Mouse (Mus musculus): ENCODE data around the gene Dcxr.
"Not testable (repeated sequence)": the region's sequence is repeated elsewhere in the genome, so short reads cannot be mapped to it uniquely, and the experiment has no call there.

Gene Dcxr

DNA sequence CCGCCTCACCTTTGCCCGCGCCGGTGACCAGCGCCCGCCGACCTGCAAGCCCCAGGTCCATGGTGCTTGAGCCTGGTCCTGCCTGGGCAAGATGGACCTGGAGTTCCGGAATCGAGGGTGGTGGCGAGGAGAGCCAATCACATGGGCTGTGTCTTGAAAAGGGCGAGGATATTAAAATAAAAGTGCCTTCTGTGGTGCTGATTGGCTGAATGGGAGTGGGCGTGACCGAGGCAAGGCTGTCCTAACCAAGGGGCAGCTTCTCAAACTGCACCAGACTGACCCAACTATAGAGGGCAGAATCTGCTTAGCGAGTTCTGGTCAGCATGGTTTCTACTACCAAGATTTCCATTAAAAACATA, at the start of gene Dcxr:
TSS of gene Dcxr (minus strand) at position 113 of the 359 bp plus-strand sequence.
- in situ Hi-C loops (cut with MboI, MseI), result no loop called here

DNA sequence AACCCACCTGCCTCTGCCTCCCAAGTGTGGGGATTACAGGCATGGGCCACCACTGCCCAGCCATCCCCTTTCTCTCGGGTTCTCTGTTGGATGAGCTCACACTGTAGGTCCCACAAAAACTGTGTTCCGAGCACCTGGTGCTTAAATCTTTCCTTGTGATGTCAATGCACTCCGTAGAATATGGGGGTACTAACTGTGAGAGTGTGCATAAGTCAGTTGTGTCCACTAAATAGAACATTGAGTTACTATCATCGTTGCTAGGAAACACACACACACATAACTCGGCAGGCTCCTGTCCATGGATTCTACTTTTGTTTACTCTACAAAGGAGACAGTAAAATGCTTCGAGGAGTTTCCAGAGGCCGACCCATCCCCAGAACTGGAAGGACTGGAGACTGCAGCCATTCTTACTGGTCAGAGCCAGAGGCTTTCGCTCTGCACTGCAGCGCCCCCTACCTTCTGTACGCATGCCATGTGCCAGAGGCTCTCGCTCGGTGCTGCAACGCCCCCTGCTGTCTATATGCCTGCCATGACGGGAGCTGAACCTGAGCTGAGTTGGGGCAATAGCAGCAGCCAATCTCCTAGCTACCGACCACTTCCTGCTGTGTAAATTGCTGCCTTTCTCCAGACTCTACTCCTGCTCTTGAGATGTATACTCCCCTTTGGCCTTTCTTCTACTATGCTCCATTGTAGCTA, 48.8 kb upstream of the Dcxr start:
- in situ Hi-C loops (cut with MboI, MseI), result loop anchor here (5.0 kb wide), 1 partner anchor 59 kb away; no protein-coding TSS in a partner anchor

DNA sequence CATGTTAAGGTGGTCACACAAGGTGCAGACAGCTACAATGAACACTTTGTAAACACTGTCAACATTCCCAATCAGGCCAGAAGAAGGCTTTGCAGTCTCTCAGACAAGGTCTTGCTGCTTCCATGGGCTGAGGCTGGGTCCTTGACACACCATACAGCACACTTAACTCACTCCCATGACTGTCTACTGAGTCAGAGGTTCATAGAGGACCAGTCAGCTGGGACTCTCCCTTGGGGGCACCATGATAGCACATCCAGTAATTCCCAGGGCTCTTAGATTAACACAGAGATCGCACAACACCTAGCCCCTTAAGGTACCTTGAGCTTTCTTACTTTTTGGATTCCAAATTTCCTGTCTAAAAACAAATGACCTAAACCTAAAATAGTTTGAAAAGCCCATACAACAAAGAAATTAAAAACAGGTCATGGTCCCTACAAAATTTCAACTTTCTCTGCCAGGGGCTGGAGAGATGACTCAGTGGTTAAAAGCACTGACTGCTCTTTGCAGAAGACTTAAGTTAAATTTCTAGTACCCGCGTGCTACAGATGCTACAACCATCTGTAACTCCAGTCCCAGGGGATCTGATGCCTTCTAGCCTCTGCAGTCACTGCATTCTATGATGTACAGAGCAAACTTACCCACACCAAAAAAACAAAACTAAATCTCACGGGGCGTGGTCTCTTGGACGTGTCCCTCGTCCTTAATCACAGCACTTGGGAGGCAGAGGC, 46.5 kb upstream of the Dcxr start:
- in situ Hi-C loops (cut with MboI, MseI), result no loop called here

DNA sequence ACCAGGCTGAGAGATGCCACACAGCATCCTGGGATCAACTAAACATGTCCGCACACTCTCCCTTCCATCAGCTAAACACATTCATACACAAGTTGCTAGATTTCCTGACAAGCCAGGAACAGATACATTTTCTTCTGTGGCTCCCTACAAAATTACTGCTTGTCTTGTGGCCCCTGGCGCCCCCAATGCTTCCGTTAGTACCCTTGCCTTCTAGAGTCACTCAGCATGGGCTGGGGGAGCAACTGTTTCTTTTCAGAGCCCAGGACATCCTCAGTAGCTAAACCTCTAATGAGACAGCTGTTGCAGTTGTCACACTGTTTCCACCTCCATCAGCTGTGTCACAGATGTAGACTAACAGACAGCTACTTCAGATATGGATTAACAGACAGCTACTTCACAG, 45.7 kb upstream of the Dcxr start:
- in situ Hi-C loops (cut with MboI, MseI), result no loop called here

DNA sequence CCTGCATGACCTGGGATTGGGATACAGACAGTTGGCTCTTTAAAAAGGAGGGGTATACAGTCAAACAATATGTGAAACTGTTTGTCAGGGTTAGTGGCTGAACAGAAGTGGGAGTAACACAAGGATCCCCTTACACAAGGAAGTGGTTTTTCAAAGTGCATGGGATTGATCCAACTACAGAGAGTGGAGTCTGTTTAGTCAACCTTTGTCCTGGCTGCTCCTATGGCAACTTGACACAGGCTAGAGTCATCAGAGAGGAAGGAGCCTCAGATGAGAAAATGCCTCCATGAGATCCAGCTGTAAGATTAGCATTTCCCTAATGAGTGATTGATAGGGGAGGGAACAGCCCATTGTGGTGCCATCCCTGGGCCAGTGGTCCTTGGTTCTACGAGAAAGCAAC, 41.1 kb upstream of the Dcxr start:
- in situ Hi-C loops (cut with MboI, MseI), result no loop called here

DNA sequence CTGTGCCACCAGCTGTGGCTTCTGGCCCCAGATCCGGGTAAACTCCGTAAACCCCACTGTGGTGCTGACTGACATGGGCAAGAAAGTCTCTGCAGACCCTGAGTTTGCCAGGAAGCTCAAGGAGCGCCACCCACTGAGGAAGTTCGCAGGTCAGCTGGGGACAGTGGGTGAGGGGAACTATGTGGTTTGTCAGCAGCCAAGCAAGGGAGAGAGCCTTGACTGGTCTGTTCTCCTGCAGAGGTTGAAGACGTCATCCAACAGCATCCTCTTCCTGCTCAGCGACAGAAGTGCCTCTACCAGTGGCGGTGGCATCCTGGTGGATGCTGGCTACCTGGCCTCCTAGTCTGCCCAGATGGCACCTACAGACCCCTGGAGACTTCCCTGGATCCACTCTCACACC, 39.9 kb upstream of the Dcxr start:
- in situ Hi-C loops (cut with MboI, MseI), result not testable (repeated sequence)

DNA sequence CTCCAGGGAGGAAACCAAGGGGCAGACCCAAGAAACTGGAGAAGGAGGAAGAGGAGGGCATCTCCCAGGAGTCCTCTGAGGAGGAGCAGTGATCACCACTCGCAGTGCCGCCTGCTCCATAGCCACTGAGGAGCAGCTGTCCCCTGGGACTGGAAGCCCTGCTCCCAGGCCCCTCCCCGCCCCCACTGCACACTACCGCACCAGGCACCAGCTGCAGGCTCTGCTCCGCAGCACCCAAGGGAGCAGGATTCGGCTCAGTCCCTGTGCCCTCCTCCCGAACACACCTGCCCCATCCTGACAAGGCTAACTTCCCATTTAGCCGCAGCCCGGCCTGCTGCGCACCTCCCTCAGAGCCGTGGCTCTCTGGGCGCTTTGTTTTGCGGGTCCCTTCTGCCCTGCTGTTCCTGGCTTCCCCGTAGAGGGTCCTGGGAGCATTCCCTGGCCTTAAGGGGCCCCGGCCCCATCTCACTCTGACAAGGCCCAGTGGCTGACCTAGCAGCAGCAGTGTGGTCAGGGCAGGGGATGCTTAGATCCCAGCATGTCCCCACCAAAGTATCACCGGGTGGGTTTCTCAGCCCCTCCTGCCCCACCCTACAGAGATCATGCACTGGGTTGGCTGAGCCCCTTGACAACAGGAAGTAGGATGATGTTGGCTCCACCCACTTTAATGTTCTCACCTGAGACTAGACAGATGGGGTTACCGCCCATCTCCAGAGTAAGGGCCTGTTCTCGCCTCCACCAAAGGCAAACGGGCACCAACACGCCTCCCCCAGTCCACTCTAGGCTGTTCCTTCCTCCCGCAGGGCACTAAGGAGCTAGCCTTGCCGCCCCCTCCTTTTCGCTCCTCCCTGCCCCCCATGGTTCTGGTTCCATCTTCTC, 36.3 kb upstream of the Dcxr start:
- in situ Hi-C loops (cut with MboI, MseI), result not testable (repeated sequence)

DNA sequence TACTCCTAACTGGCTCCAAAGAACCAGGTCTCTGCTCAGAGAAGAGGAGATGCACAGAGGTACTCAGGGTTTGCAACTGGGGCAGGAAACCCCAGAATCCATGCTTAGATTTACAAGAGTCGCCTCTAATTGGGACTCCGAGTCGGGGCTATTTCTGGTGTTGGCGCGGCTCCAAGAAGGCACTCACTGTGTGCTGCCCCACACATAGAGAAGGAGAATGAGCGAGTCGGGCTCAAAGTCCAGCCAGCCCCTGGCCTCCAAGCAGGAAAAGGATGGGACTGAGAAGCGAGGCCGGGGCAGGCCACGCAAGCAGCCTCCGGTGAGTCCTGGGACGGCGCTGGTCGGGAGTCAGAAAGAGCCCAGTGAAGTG, 35.6 kb upstream of the Dcxr start, which contains the start of gene Hmga1b:
TSS of gene Hmga1b (plus strand) at position 123 of the 370 bp plus-strand sequence.
- in situ Hi-C loops (cut with MboI, MseI), result not testable (repeated sequence)

DNA sequence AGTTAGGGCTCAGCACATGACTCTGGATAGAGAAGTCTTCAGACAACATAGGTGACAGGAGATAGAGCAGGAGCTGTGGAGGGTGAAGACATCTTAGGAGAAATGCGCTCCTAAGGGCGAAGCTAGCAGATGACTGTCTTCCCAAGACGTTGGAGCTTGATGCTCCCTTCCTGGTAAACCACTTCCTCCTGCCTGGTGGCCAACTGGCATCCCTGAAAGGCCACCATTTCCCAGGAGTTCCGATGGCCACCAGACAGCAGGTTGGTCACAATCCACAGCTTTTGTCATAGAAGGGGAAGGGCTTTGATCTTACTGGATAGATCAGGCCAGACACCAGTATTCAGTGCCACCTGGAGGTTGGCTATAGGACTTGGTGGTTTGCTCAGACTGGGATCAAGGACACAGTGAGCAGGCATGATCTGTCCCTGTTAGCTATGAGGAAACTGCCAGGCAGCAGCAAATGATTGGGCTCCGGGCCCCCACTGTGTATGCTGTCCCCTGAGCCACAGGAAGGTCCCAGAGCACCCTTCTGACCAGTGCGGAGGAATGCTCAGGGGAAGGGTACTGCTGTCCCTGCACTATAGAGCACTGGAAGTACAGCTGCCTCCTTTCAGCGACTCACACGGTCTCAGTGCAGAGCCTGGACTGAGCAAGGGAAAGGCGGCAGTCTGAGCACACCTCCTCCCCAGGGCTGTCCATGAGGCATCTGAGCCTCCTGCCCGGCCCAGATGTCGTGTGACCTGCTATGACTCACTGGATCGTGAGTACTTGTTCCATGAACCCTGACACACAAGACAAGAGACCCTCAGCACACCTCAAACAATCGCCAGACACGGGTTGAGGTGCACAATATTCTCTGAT, 35.0 kb upstream of the Dcxr start:
- in situ Hi-C loops (cut with MboI, MseI), result no loop called here

DNA sequence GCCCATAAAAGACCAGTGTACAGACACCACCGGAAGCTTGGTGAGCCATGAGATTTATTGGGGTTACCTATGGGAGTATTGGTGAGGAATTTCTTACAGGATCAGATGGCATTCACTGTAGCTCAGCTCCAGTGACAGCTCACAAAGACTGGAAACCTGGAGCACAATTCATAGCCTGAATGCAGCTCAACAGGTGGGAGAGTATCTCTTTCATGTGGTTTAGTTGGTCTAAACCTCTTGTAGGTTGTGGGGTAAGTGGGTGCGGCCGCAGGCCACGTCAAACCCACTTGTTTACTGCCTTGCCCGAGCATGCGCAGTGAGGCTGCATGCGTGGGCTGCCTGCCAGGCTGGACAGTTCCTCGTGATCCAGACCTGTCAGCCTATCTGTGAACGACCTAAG, 33.2 kb upstream of the Dcxr start:
- in situ Hi-C loops (cut with MboI, MseI), result no loop called here

DNA sequence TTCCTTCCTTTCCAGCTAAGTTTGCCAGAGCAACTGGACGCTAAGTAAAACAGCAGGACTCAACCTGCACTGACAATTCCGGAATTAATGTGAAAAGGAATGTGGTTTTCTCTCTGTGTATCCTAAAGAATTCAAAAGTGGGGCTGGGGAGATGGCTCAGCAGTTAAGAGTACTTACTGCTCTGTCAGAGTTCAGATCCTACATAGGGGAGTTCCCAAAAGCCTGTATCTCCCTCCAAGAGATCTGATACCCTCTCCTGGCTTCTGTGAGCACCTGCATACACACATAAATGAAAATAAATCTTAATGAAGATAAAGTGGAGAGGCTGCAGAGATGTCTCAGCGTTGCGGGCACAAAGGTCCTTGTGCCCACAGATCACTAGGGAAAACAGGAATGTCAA, 24.5 kb upstream of the Dcxr start:
- in situ Hi-C loops (cut with MboI, MseI), result no loop called here

DNA sequence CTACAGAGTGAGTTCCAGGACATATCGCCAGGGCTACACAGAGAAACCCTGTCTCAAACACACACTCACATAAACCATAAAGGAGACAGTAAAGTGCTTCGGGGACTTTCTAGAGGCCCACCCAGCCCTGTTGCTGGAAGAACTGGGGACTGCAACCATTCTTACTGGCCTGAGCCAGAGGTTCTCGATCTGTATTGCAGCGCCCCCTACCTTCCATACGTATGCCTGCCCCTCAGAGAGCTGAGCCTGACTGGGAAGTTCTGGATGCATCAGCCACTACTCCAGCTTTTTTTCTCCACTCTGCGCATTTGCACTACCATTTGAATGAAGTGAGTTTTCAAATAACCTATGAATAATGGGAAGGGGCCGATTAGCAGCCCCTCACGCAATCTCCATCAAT, 22.3 kb upstream of the Dcxr start:
- in situ Hi-C loops (cut with MboI, MseI), result loop anchor here in 1 of 2 experiments (10.0 kb wide), 1 partner anchor 1125 kb away; no protein-coding TSS in a partner anchor

DNA sequence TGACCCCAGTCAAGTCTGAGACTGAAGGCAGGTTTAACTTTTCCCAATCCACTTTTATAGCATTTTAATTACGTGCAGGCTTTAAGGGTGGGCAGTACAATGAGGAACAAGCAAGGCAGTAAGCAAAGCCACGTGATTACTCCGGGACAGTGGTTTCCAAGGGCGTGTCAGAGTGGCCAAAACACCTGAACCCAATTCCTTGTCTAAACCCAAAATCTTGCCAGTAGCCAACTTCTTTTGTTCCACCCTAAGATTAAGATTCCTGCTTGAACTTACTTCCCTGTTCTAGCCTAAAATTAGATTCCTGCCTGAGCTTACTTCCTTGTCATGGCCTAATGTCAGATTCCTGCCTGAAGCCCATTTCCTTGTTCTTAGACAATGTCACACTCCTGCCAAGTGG, 20.9 kb upstream of the Dcxr start:
- in situ Hi-C loops (cut with MboI, MseI), result loop anchor here in 1 of 2 experiments (10.0 kb wide), 1 partner anchor 1123 kb away; no protein-coding TSS in a partner anchor

DNA sequence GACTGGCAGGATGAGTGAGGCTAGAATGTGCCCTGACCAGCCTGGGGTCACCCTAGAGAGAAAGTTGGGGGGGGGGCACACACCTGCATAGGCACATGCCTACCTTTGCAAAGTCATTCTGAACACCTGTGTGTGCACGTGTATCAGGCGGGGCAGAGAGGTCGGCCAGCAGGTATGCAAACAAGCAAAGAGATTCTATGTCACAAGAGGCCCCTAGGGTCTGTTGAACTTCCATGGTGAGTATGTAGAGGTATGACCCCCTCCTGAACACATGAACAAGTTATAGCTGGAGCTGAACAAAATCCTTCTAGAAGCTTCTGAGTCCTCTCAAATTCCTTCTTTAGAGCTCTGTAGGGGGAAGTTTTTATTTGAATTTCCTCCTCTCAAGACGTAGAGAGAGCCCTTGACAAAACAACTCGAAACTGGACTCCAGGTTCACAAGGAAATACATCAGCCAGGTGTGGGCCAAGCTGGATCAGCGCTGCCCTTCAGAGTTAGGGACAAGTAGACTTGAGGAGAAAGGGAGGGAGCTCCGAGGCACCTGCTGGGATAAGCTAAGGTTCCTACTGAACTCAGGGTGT, 17.1 kb upstream of the Dcxr start:
- in situ Hi-C loops (cut with MboI, MseI), result loop anchor here in 1 of 2 experiments (10.0 kb wide), 1 partner anchor 1119 kb away; no protein-coding TSS in a partner anchor

DNA sequence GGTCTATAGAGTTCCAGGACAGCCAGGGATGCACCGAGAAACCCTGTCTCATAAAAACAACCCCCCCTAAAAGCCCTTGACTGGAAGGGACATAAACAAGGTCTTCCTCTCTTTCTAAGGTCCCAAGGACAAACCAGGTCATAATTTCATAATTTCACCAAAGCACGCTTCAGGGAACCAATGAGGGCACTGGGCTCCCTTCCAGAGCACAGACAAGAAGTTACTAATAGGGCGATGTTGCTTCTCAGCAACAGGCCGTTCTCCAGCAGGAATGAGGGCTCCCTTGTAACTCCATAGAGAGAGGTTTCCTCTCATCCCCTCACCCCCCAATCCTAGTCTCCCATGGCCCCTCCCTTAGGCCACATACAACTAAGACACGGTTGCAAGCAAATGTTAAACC, 13.9 kb upstream of the Dcxr start:
- in situ Hi-C loops (cut with MboI, MseI), result loop anchor here in 1 of 2 experiments (10.0 kb wide), 1 partner anchor 1116 kb away; no protein-coding TSS in a partner anchor

DNA sequence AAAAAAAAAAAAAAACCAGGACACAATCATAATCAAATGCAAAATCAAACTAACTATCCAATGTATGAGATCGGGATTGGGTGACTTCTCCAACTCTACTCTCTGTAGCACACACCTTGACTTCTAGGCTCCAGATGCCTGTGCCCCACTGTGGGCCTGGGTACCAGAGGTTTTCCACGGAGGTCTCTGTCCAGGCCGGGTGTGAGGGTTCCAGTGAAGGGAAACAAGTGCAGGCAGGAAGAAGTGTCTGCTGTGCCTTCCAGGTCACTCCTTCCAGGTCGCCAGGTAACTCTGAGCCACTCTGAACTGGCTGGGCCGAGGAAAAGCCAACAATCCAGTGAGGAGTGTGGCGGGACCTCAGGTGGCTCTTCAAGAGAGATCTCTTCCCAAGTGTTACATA, 9.3 kb upstream of the Dcxr start:
- in situ Hi-C loops (cut with MboI, MseI), result no loop called here

DNA sequence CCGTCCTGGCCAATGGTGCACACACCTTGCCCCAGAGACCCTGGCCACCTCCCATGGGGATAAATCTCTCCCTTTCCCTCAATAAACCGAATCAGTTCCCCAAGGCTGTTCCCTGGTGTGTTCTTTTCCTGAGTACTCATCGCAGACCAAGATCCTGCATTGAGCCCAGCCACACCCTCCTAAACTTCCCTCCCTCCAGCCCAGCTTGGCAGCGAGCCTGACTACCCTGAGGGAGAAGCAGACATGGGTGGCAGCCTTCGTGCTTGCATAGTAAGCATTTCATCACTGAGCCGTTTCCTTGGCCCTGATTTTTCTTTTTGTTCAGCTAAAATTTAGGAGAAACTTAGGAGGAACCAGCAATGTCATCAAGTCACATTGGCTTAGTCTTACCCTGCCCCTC, 6.4 kb upstream of the Dcxr start:
- in situ Hi-C loops (cut with MboI, MseI), result no loop called here

DNA sequence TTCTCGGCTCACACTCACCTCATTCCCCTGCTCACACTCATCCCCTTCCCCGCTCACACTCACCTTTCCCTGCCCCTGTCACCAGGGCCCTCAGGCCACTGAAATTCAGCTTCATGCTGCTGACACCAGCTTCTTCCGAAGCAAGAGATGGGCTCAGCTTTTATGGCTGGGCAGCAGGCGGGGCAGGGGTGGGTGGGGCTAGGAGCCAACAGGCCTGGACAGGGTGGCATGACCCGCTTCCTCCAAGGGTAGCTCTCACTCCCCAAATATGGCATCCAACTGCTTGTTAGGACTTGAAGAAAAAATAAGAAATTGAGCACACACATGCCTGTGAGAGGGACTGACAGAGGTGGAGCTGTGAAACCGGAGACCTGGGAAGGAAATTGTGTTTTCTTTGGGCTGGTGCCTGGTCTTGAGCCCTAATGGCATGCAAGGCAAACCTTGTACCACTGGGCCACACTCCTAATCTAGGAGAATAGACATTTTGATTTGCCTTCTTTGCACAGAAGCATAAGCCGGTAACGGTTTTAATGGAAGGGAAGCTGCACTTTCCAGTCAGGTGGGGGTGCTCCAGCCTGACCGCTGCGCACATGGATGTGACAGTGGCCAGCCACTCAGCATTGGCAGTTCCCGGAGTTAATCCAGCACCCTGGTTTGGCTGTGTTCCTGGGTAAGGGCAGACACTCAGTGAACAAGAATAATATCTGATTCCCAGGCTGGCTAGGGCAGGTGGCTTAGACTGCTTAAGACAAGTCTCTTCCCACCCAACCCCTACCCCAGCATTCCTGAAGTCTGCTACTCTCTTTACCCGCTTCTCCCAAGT, 5.0 kb upstream of the Dcxr start, which contains the start of gene Cbr2:
TSS of gene Cbr2 (minus strand) at position 257 of the 823 bp plus-strand sequence.
- in situ Hi-C loops (cut with MboI, MseI), result no loop called here

DNA sequence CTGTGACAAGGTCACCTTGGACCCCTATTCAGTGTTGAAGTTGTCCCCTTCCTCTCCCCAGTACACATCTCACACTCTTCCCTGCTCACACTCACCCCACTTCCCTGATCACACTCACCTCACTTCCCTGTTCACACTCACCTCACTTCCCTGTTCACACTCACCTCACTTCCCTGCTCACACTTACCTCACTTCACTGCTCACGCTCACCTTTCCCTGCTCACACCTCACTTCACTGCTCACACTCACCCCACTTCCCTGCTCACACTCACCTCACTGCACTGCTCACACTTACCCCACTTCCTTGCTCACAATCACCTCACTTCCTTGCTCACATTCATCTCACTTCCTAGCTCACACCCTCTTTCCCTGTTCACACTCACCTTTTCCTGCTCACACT, 4.3 kb upstream of the Dcxr start:
- in situ Hi-C loops (cut with MboI, MseI), result no loop called here

Data from T-helper 17 cell (primary cell).